Mouse (Mus musculus) spleen, adult 2 months (tissue): Measurements from ENCODE around the gene Foxp4.

Source experiments
- CTCF ChIP-seq: fragments of 200-500 bp; IDR thresholded peaks from 2 replicates; pipeline ENCODE4 v1.5.1; 2011; ENCODE audit warnings: mild to moderate bottlenecking, inconsistent platforms; ENCODE audit not compliant: insufficient read depth, insufficient read length, insufficient replicate concordance; ENCODE audit errors: extremely low read depth
- POLR2A ChIP-seq: fragments of 200-500 bp; IDR thresholded peaks from 2 replicates; pipeline ENCODE4 v1.6.1; 2011; ENCODE audit warnings: low read depth, low read length, inconsistent platforms

DNA sequence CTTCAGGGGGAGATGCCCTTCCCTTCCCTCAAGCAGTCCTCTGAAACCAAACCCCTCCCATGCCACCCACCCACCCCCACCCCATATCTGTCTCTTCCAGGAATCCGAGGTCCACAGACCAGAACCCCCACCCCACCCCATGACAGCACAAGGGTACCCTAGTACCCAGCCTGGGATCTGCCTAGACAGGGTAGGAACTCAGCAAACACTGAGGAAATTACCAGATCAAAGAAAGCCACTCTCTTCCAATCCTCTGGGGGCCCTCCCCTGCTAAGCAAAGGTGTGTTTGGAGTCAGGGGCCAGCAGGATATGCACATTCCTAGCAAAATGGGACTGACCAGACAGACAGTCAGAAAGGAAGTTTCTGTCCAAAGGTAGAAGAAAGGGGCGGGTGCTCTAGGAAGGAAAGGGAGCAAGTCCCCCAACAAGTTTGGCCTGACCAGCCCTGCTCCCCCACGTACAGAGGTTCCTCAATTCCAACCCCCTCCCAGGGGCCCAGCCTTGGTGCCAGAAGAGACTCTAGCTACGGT lies 3.2 kb downstream of the Foxp4 start:
- TF ChIP-seq CTCF (no peak), POLR2A (no peak)
